Mouse (Mus musculus) cerebellum, adult 9-11 months (tissue): Measurements from ENCODE around the gene Pitx1.

Experiments
- DNase-seq: peaks from one replicate; pipeline ENCODE4 v3.0.0; 2022

Gene Pitx1

DNA sequence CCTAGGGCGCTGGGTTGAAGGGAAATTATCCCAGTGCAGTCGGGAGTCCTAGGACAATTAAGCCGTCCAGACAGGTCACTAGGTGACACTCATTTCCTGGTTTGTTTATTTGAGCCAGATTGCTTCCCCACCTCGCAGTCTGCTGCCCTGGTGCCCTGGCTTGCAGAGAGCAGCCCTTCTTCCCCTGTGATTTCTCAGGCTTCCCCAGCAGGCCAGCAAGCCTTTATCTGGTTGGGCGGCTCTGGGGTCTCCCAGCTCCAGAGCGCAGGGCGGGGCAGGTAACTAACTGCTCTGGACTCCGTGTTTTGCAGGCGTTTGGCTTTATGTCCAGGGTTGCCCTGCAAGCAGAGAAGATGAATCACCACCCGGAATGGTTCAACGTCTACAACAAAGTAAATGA, 60.9 kb downstream of the Pitx1 start:
- no peak for DNase-seq
